Mouse (Mus musculus): ENCODE results near the gene Gm6588.

Gene Gm6588

DNA sequence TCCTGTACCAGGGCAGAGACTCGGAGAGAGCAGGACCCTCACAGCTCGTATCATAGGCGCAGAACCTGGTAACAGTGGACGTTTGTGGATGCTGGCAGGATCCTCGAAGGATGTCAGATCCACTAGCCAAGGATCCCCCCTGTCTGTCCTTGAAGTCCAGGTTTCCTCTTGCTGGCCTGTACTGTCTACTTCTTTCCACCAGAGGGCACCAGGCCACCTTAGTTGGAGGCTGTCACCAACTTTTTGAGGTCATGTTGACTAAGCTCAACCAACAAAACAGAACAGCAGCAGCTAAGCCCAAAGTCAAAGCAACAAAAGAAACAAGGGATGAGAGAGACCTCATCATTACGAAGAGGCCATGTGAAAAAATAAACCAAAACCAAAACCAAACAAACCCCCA lies 20.9 kb downstream of the Gm6588 start:
- peak; percentile 63 for DNase-seq (ENCODE audit: low spot score)

DNA sequence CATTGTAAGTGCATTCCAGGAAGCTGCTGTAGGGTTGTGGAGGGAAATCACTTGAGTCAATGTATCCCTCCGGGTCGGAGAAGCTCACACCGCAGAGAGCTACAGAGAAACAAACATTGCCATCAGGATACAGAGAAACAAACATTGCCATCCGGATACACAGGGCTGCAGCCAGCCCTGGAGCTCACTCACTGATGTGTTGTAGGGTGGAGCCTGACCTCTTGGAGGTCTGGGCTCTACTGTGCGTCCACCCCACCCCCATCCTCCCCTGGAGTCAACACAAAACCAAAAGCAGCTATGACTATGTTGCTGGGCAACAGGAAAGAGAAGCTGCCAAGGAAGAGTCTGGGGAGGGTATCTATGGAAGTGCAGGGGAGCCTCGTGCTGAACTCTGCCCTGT lies 24.2 kb downstream of the Gm6588 start:
- no peak for DNase-seq (ENCODE audit: low spot score)

DNA sequence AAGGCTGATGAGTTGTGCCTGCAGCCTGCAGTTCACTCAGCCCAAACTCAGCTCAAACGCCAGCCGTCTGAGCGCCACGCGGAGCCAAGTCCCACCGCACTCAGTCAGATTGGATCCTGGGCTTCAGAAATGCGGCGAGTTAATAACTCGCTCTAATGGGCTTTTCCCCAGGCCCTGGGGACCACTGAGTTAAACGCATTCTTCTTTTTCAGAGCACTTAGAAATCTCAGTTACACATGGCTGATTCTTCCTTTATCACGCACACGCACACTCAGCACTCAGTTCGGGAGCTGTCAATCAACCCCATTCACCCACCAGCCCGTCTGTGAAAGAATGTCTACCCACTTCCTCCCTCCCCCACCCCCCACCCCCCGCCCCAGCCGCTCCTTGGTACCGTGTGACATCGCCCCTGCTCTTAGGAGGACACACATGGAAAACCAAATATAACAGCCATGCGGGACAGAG lies 32.8 kb downstream of the Gm6588 start:
- DNase-seq (ENCODE audit: low spot score), result peak; percentile 54

- no peak for DNase-seq (ENCODE audit: low spot score)
These were observed 33.3 kb downstream of the Gm6588 start for GRCm38 (mm10) chr5:112482551-112482950.

DNA sequence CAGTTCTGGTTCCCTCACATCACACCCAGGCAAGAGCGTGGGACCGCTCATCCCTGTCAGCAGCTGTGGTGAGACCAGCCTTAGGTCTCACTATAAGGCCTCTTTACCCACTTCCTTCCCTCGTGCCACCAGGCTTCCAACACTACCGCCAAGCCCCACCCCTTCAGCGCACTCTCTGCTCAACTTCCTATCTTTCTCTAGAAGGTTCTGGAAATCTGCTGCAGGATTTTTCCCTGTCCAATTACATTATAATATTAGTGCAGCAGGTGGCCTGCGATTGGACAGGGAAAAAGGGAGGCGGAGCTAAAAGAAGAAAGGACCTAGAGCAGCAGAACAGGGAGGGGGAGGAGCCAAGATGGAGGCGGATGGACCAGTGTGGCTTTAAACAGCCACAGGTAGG lies 33.8 kb downstream of the Gm6588 start:
- no peak for DNase-seq (ENCODE audit: low spot score)

- no peak for DNase-seq (ENCODE audit: low spot score)
These were observed 35.9 kb downstream of the Gm6588 start for GRCm38 (mm10) chr5:112484924-112485715.

DNA sequence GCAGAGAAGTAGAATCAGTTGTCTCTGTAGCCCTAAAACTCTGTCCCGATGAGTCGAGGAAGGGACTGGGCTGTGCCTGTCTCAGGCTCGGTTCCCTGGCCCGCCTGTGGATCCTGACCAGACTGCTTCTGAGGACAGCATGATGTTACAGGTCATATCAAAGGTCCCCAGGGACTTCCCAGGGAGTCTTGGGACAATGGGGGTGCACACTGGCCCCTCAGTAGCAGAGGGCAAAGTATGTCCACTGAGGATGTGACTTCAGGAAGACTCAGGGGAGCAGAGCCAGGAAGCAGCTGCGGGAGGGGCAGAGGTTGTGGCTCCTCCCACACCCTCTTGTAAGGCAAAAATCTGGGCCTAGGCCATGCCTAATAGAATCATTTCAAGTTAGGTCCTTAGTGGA lies 37.2 kb downstream of the Gm6588 start:
- DNase-seq (ENCODE audit: low spot score), result no peak

GRCm38 (mm10) chr5:112487504-112487903 lies 38.3 kb downstream of the Gm6588 start:
- DNase-seq (ENCODE audit: low spot score), result no peak

DNA sequence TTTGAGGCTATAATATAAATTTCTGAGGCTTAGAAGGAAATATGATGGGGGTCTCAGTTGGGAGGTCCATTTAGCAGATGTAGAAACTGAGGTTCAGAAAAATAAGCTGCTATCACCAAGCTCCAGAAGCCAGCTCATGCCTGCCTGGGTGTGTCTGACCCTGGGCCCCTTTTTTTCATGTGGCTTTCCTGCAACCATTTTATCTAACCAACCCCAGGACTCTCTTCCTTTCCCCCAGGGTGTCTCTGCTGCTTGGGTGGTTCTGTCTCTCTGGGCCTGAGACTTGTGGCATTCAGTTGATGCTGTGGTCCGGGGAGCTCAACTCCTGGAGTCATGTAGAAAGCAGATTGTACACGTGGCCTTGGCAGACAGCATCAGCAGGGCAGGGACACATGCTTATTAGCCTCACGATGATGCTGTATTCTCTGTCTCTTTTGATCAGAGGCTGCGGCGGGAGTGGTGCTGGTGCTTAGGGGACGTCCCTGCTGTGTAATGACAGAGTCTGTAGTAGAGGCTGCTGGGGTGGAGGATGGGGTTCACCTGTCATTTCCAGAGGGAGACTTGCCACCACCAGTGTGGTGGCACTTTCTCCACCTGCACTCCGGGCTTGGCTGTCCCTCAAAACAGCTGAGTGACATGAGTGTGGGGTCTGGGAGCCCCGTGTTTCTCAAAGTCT lies 39.0 kb downstream of the Gm6588 start:
- no peak for DNase-seq (ENCODE audit: low spot score)

DNA sequence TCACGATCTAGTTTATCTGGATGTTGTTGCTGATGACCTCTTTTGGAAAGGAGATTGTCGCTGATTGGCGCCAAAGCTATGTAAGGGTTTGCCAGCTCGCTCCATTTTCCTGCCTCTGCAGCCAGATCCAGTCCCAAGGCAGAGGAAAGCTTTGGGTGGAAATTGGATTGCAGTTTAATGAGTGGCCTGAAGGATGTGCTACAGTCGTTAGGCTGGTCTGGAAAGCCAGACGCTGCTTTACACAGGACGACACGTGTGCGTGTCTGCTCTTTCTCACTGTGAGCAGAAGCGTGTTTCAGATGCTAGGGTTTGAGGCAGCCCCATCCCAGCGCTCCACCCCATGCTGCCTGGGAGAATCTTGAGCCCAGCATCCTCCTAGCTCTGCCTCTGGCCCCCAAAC lies 42.3 kb downstream of the Gm6588 start:
- DNase-seq (ENCODE audit: low spot score), result peak; percentile 54

DNA sequence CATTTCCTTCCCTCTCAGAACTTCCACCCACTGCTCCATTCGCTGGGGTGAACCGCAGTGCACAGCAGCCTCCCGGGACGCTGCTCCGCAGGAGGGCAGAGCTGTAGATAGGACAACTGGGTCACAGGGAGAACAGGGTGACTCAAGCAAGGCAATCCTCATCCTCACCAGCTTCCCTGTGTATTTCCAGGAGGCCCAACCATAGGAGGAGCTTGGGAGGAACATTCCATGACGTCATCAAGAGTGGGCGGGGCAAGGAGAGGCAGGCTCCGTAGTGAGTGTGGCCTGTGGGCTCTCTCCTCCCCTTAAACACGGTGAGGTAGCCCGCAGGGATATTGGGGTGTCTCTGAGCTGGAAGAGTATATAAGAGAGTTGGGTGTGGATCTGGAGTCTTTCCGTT lies 44.3 kb downstream of the Gm6588 start:
- peak; percentile 87 for DNase-seq (ENCODE audit: low spot score)

- no peak for DNase-seq (ENCODE audit: low spot score)
These were observed 47.6 kb downstream of the Gm6588 start for GRCm38 (mm10) chr5:112496753-112497369.

GRCm38 (mm10) chr5:112498921-112499917 lies 50.0 kb downstream of the Gm6588 start:
- DNase-seq (ENCODE audit: low spot score), result no peak

DNA sequence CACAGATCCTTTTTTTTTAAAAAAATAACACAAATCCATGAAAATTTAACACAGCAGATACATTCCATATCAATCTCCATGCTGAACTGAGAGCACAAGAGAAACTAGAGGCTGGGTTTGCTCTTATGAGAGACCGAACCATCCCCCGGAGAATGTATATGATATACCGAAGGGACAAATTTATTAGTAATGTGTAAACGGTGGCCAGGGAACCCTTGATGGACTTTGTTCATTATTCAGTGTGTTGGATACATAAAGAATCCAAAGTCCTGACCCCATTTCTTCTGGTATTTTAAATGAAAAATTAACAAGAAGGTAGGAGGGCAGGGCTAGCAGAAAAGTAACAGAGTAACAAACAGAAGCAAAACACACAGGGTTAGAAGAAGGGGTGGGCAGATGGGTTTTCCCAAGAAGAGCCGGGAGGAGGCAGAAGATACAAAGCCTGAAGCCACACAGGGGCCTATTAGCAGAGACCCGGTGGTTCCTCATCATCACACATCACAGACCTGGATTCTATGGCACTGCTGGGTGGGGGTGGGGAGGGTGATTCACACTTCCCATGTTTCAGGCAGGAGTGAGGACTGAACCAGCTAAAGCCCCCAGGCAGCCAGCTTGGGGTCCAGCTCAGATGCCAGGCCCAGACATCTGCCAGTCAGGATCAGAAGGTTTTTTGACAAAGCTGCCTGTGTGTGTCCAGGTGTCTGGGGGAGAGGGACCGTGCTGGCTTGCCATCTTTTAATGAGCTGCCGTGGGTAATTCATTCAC lies 50.9 kb downstream of the Gm6588 start:
- no peak for DNase-seq (ENCODE audit: low spot score)
